Mouse (Mus musculus) kidney, adult 11 months (tissue): Measurements from ENCODE around the gene Tbr1.

ENCODE experiments used
- DNase-seq: peaks from one replicate; pipeline ENCODE4 v3.0.0; 2022

The Tbr1 gene

DNA sequence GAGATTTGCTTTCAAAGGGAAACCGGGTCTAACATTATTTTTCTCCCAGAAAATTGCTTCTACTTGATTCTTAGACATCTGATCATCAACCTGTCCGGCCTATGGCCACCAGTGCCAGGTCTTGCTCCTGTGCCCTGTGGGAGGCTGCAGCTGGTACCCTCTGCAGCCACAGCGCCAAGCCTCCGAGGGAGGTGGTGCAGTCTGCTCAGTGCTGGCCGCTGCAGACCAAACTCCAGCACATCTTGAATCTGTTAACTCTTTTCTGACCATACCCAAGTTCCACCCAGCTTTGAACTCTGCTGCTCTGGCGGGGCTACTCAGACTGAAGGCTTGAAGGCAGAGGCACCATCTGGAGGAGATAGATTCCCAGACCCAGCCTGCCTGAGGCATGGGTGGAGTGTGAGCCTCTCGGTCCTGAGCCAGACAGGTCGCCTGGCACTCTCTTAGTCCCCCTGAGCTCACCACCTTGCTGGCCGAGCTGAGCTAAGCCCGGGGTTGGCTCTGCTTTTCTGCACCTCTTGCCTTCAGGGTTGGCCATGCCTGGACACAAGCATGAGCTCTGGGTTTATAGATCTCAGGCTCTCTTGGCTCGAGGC is at the start of gene Tbr1:
Gene Tbr1 (plus strand): TSS at position 275 of the 596 bp plus-strand sequence.
- DNase-seq = no peak

DNA sequence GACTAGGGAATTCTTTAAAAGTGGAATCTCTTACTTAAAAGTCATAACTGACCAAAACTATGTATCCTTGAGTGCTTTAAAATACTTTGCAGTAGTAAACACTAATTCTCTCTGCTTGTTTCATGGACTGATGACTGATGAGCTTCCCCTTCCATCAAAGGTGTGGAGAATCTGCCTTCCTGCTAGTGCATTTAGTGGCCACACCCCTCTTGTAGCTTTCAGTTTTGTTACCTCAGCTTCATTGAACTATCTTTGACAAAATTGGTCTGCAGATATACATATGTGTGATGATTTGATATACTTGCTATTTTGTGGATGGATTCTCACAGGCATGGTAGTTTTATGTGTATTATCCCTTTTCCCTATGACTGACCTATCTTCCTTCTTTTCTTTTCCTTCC is 47.7 kb upstream of the Tbr1 start:
- no peak for DNase-seq

DNA sequence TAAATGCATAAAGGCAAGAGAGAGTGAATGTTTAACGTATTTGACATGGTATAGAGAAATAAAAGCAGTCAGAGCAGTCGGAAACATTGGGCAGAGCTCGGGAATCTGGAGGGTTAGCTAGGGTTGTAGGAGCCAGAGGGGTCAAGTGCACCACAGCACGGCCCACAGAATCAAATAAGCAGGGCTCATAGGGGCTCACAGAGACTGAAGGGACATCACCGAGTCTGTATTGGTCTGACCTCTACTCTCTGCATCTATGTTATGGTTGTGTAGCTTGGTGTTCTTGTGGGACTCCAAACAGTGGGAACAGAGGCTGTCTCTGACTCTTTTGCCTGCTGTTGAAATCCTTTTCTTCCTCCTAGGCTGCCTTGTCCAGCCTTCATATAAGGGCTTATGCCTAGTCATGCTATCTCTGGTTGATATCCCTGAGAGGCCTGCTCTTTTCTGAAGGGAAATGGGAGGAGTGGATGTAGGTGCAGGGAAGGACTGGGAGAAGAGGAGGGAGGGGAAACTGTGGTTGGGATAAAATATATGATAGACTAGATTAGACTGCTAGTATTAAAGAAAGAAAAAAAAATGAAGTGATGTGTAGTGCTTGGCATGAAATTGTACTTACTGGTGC is 43.4 kb upstream of the Tbr1 start:
- DNase-seq = no peak

DNA sequence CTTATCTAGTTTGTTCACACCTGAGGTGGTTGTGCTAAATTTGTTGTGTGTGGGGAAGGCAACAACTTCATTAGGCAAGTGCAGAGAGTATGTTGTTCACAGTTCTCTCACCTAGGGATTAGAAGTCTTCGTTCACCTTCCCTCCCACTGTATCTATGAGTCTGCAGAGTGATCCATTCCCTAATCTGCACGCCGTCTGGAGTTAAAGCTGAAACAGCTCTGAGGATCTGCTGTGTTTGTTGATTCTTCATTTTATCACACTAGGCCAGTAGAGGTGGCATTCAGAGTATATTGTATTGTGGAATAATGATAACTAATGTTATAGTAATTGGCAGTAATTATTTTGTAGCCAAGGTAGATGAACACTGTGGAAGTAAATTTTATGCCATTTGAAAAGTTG is 42.7 kb upstream of the Tbr1 start:
- DNase-seq = no peak

DNA sequence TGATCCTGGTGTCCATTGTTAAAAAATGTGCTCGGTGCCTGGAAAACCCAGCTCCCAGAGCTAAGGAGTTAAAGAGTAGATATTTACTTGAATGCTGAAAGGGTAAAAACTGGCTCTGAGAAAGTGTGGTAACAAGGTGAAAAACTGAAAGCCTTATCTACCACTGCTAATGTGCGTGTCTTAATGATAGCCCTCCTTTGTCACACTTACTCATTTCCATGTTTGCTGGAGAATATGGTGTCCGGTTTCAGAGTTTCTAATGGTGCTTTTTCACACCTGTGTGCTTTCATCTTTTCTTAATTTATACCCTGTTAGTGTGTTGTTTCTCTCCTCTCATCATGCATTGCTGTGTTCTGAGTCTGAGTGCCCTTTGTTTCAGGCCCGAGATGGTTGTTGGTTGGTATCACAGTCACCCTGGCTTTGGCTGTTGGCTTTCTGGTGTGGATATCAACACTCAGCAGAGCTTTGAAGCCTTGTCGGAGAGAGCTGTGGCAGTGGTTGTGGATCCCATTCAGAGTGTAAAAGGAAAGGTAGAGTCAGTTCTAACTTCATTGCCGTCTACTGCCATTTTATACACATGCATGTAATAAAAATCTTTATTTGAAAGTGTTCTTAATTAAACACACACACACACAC is 38.1 kb upstream of the Tbr1 start:
- DNase-seq = no peak

DNA sequence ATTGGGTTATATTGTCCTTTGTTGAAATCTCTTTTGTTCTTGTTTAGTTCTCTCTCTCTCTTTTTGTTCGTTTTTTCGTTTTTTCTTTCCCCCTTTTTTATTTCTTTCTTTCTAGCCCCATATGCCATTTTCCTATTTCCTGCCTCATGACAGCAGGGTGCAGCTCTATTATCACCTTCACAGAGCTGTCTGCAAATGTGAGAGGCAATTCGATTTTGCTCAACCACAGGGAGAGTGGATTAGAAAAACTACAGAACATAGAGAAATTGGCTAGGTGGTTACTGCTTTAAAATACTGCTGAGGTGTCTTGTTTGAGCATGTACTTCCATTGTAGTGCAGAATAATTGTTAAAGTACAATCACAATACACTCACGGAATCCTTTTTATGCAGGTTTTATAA is 37.2 kb upstream of the Tbr1 start:
- no peak for DNase-seq

DNA sequence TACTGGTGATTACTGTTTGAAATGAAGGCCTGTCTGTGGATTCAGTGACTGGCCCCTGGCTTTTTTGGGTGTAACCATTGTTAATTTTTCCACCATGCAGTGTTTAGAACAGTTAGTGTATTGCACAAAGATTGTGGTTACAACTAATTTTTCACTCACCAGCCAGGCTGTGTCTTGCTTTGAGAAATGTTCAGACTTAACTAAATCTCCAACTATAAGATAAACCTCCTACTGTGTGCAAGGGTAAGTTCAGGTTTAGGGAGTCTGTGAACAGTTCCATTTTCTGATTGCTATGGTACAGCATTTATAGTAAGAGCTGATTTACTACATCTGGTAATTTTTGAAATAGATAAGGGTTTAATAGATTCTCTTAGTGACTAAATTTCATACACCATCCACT is 21.9 kb upstream of the Tbr1 start:
- no peak for DNase-seq

DNA sequence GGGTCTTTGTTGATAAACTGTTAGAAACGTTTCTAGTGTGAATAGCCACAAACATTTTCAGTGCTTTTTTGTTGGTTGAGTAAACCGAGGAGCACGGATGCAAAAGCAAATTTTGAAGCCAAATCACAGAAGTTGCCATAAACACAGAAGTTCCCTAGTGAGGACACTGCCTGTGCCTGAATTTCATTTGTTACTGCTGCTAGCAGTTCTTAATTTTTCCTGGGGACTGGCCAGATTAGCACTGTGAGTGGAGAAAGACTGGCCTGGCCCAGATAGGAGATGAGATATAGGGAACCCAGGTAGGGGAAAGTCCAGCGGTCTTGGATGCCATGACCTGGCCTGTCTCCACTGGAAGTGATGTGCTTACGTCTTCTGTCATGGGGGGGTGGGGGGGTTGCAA is 7.8 kb upstream of the Tbr1 start:
- DNase-seq = no peak

DNA sequence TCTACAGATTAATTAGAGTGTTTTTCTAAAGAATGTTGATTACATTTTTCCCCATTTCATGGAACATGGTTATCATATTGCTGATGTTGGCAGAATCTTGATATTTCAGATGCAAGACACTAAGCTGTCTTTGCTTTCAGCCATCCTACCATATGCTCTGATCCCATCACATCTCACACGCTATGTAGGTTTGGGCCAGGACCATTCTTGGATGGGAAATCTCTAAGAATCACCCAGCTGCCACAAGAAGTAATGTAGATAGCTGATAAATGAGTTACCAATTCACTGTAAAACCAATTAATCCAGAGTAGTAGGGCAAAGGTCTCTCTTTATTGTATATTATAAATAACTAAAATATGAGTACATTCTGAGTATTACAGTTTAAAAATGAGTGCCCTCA is 4.7 kb upstream of the Tbr1 start:
- DNase-seq = no peak

DNA sequence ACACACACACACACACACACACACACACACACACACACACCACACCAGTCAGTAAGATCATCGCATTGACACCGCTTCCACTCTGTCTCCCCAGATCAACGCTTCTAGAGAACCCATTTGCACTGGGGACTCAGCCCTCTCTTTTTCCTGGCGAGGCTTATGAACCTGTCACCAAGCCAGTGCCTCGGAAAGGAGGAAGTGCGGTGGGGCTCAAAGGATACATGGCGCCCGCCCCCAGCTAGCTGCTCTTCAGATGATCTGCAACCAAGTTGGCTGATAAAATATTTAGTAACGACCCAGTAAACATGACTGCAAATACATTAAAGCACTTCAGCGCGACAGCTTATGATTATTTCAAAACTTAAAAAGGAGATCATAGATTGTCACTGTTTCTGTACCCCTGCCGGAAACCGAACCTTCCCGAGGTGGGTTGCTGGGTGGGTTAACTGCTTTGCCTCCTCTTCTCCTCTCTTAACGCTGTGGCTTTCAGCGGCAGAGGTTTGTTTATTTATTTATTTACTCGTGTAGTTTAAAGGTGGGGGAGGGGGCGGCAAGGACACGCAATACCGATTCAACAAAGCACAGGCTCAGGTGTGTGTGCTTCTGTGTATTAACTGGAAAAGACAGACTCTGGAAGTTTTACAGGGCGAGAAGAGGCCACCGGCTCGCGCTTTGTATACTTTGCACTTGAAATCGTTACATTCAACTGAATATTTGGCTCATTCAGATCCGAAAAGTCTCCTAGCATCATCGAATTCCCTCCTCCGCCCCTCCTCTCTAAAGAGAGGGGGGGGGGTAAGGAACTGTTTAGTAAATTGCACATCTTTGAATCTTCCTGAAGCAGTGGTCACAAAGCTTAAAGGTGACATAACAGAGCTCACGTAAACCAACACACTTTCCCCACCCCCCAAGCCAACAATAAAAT is 975 bp downstream of the Tbr1 start:
- DNase-seq = no peak

DNA sequence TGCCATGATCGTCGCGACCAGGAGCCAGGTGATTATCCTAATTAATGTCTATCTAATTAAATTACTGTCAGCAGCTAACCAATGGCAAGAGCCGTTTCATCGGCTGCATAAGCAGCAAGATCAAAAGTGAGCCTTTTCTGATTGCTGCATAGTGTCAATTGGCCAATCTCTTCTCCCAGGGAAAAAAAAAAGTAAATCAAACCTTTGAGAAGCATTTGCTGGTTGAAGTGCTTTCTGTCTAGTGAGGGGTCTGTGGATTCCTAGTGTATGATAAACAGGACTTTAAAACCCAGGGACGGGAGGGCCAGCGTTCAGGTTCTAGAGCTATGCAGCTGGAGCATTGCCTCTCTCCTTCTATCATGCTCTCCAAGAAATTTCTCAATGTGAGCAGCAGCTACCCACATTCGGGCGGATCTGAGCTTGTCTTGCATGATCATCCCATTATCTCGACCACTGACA is 1.7 kb downstream of the Tbr1 start:
- DNase-seq = no peak

DNA sequence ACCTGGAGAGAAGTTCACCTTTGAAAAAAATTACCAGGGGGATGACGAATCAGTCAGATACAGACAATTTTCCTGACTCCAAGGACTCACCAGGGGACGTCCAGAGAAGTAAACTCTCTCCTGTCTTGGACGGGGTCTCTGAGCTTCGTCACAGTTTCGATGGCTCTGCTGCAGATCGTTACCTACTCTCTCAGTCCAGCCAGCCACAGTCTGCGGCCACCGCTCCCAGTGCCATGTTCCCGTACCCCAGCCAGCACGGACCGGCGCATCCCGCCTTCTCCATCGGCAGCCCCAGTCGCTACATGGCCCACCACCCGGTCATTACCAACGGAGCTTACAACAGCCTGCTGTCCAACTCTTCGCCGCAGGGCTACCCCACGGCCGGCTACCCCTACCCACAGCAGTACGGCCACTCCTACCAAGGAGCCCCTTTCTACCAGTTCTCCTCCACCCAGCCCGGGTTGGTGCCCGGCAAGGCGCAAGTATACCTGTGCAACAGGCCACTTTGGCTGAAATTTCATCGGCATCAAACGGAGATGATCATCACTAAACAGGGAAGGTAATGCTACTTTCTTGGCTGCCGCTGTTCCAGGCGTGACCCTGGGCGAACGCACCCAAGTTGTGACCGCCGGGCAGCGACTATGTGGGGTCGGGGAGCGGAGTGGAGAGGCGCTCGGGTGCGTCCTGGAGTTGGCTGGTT is 2.3 kb downstream of the Tbr1 start:
- no peak for DNase-seq

DNA sequence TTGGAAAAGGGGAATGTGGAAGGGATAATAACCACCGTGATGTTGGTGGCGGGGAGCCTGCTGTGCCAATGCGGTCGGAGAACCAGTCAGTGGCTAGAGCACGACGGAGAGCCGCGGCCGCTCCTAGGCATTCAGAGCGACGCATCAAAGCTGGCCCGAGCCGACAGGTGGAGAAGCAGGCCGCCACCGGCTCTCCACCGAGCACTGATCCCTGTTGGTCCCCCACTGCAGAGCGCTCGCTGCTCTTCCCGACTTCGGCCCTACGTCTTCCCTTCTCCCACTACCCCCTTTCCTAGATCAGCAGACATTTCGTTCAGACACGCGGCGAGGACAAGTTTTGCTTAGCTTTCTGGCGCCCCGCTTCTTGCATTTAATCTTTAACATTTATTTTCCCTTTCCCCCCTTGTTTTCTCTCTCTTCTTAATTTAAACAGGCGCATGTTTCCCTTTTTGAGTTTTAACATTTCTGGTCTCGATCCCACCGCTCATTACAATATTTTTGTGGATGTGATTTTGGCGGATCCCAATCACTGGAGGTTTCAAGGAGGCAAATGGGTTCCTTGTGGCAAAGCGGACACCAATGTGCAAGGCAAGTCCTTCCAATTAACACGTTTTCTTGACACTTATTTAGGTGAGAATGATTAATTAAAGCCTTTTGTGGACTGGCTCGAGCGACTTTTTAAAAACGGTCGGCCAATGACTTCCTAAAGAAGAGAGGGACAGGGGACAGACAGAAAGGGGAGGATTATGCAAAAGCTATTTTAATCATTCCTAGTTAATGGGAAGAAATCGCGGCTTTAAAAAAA is 3.0 kb downstream of the Tbr1 start:
- no peak for DNase-seq

DNA sequence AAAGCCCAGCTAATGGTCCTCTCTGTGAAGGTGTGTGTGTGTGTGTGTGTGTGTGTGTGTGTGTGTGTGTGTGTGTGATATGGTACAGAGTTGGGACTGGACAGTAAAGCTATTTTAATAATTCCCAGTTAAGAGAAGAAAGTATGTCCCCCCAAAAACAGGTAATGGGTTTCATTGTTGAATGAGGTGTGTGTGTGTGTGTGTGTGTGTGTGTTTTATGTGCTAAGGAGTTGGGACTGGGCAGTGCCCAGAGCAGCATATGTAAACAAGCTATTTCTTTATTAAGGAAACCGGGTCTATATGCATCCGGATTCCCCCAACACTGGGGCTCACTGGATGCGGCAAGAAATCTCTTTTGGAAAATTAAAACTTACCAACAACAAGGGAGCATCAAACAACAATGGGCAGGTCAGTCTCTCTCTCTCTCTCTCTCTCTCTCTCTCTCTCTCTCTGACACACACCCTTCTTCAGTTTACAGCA is 3.7 kb downstream of the Tbr1 start:
- no peak for DNase-seq

DNA sequence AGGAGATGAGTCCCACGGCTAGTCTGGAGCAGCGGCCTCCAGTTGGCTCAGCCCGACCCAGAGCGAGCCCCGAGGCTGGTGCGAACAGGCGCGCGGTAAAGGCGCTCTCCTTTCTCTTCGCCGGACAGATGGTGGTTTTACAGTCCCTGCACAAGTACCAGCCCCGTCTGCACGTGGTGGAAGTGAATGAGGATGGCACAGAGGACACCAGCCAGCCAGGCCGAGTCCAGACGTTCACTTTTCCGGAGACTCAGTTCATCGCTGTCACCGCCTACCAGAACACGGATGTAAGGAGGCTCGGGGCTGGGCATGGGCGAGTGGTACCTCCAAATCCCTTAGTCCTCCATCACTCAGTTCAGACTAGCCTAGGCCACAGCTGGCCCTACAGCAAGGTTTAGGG is 4.4 kb downstream of the Tbr1 start:
- no peak for DNase-seq

DNA sequence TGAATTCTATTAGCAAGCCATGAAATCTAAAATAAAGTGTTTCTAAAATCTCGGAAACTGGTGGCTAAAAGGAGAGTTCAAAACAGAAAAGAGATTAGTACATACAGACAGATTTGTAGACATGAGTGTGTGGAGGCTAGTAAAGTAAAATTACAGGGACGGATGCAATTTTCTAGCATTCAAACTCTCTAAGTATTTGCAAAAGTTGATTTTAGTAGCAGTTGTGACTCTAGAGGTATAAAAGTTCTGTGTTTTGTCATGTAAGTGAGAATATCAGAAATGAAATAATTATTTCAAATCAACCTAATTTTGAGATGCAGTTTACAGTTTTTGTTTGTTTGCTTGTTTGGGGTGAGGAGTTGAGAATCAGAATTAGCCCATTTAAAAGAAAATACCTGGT is 5.1 kb downstream of the Tbr1 start:
- no peak for DNase-seq

DNA sequence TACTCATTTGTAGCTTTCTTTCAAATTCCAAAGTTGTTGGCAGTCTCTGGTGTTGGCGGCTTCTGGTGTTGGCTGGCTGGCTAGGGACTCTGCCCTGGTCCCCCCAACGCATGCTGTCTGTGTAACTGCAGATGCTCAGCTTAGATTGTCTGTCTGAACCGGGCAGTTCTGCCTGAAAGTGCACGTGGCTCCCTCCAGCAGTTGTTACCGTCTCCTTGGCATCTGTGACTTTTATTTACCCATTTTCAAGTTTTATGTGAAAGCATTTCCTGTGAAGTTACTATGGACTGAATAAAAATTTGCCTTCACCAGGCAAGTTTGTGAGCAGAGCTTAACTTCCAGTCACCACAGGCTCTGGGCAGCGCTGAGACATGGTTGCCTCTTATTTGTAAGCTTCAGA is 6.0 kb downstream of the Tbr1 start:
- DNase-seq = no peak

DNA sequence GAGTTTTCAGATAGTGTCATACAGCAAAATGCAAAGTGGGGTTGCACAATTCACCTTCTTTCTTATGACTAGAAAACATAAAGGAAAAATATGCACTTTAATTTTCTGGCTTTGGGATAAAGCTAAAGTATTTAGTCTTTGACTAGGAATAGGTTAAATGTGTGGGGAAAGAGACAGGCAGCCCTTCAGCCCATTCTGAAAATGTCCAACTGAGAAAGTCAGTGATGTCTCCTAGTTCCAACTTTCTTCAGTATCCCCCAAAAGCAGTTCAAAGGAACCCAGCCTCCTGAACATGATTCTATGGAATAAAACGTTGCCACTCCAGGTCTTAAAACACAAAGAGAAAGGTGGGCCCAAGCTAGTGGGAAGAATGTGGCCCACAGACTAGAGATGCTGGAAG is 6.7 kb downstream of the Tbr1 start:
- DNase-seq = no peak

DNA sequence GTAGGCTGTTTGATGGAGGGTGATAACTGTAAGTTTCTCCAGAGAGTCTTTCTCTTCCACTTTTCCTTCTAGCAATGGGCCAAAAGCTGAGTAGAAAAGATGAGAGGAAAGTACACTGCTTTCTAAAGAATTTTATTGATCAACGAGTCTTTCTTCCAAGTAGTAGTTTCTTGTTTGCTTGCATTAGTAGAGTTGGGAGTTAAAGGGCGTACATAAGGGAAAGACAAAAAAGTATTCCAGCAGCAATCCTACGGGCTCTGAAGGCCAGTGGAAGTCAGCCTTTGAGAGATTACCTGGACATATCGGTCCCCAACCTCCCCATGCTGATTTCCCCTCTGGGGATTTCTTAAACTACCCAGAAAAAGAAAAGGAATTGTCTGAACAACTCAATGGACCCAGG is 8.0 kb downstream of the Tbr1 start:
- no peak for DNase-seq

DNA sequence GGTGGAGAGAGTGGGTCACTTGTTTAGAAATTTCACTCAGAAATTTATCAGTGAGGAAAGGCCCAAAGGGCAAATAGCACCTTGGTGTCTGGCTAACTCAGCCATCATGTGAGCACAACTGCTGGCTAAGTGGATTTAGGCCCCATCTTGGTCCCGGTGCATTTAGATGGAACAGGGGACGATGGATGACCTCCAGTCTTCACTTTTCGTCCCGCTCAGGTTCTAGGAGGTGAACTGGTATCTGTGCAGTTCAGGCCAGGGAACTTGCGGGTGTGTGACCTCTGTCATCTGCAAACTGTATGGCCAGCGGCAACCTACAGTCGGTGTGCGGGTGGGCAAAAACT is 8.4 kb downstream of the Tbr1 start:
- DNase-seq = no peak

DNA sequence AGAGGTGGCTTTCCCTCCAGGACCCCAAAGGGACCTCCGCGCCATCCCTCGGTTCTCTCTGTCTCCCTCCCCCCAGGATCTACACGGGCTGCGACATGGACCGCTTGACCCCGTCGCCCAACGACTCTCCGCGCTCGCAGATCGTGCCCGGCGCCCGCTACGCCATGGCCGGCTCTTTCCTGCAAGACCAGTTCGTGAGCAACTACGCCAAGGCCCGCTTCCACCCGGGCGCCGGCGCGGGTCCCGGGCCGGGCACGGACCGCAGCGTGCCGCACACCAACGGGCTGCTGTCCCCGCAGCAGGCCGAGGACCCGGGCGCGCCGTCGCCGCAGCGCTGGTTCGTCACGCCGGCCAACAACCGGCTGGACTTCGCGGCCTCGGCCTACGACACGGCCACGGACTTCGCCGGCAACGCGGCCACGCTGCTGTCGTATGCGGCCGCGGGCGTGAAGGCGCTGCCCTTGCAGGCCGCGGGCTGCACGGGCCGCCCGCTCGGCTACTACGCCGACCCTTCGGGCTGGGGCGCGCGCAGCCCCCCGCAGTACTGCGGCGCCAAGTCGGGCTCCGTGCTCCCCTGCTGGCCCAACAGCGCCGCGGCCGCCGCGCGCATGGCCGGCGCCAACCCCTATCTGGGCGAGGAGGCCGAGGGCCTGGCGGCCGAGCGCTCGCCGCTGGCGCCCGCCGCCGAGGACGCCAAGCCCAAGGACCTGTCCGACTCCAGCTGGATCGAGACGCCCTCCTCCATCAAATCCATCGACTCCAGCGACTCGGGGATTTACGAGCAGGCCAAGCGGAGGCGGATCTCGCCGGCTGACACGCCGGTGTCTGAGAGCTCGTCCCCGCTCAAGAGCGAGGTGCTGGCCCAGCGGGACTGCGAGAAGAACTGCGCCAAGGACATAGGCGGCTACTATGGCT is 9.0 kb downstream of the Tbr1 start:
- no peak for DNase-seq
